Mouse (Mus musculus) kidney, embryonic 15.5 days (tissue): Measurements from ENCODE around the gene AI413582. TPM values are rescaled to one million over a fixed set of nuclear protein-coding genes. Genes with fewer than 3 reads are reported as not detected.

Experiments
- ATAC-seq: fragments of 200-750 bp; cut with Nextera tagmentation; replicated peaks from 2 replicates; pipeline ENCODE4 v1.8.0; 2017; ENCODE audit warnings: moderate TSS enrichment; ENCODE audit not compliant: low FRiP score
- H3K27ac ChIP-seq: fragments of 300-500 bp; sonication (generic); 2 replicates; pipeline ENCODE4 v1.5.1; 2015; ENCODE audit warnings: mild to moderate bottlenecking, inconsistent platforms
- H3K27me3 ChIP-seq: fragments of 300-500 bp; sonication (generic); 2 replicates; pipeline ENCODE4 v1.6.1; 2015; ENCODE audit warnings: inconsistent platforms
- H3K36me3 ChIP-seq: fragments of 300-500 bp; sonication (generic); 2 replicates; pipeline ENCODE4 v1.6.1; 2015; ENCODE audit warnings: inconsistent platforms
- H3K4me1 ChIP-seq: fragments of 300-500 bp; sonication (generic); 2 replicates; pipeline ENCODE4 v1.6.1; 2015; ENCODE audit warnings: inconsistent platforms
- H3K4me2 ChIP-seq: fragments of 300-500 bp; sonication (generic); 2 replicates; pipeline ENCODE4 v1.6.1; 2015; ENCODE audit warnings: moderate library complexity, mild to moderate bottlenecking, inconsistent platforms
- H3K4me3 ChIP-seq: fragments of 300-500 bp; sonication (generic); replicated peaks from 2 replicates; pipeline ENCODE4 v1.5.1; 2015; ENCODE audit warnings: mild to moderate bottlenecking, inconsistent platforms
- H3K9ac ChIP-seq: fragments of 300-500 bp; sonication (generic); 2 replicates; pipeline ENCODE4 v1.6.1; 2015; ENCODE audit warnings: mild to moderate bottlenecking, inconsistent platforms
- H3K9me3 ChIP-seq: fragments of 300-500 bp; sonication (generic); replicated peaks from 2 replicates; pipeline ENCODE4 v1.6.1; 2016; ENCODE audit warnings: inconsistent platforms
- WGBS: fragments of 180-500 bp; shearing (Covaris S2); methylation state at CpG from one replicate; pipeline ENCODE4 v1.1.7; 2015; ENCODE audit warnings: mixed read lengths; 5-methylcytosine and 5-hydroxymethylcytosine counted together
- polyA plus RNA-seq: library from polyadenylated mRNA; unstranded; fragments of >200 nt; fragmentation: Nextera tagmentation; extraction: Ambion mirVana; gene quantifications from 2 replicates; pipeline ENCODE4 v1.2.1, GENCODE M21; 2015

Gene AI413582
- polyA plus RNA-seq, 1 experiment from 2014 or later, result 17.3 TPM

GRCm38 (mm10) chr17:27595659-27596375, 30.3 kb upstream of the AI413582 start:
- Histone ChIP-seq H3K9ac (no peak overlapping the region), H3K4me3 (no peak overlapping the region), H3K36me3 (peaks cover 54% of the 10 kb centered on the region), H3K4me2 (no peak overlapping the region), H3K4me1 (peaks cover 28% of the 10 kb centered on the region), H3K9me3 (no peaks in the 10 kb centered on the region), H3K27me3 (no peaks in the 10 kb centered on the region), H3K27ac (peak overlapping the region; percentile 30; the same call in 1 of the 2 replicates)
- 68% methylated on average over 15 of the region's 15 CpGs for WGBS
- ATAC-seq, result no peak

GRCm38 (mm10) chr17:27592565-27592910, 27.0 kb upstream of the AI413582 start:
- Histone ChIP-seq H3K9ac (no peak overlapping the region), H3K27me3 (no peaks in the 10 kb centered on the region), H3K4me2 (no peak overlapping the region), H3K9me3 (no peaks in the 10 kb centered on the region), H3K4me3 (no peak overlapping the region), H3K27ac (no peak overlapping the region), H3K36me3 (peaks cover 66% of the 10 kb centered on the region), H3K4me1 (peaks cover 31% of the 10 kb centered on the region)
- ATAC-seq, result no peak
- 98% methylated on average over 7 of the region's 7 CpGs for WGBS

- no peaks in the 10 kb centered on the region for H3K9me3 ChIP-seq
- H3K9ac ChIP-seq, result no peak overlapping the region
- no peak overlapping the region for H3K4me3 ChIP-seq
- H3K4me1 ChIP-seq, result peaks cover 29% of the 10 kb centered on the region
- no peak overlapping the region for H3K4me2 ChIP-seq
- ATAC-seq, result no peak
- WGBS, result 88% methylated on average over 12 of the region's 12 CpGs
- no peak overlapping the region for H3K27ac ChIP-seq
- H3K27me3 ChIP-seq, result no peaks in the 10 kb centered on the region
- peaks cover 66% of the 10 kb centered on the region for H3K36me3 ChIP-seq
Observed at GRCm38 (mm10) chr17:27591826-27592564, 26.4 kb upstream of the AI413582 start.

- 78% methylated on average over 8 of the region's 8 CpGs for WGBS
- 0 out of 2 replicates have a peak overlapping the region, but pooled peaks have one; percentile 4 for H3K27ac ChIP-seq
- H3K27me3 ChIP-seq, result no peaks in the 10 kb centered on the region
- no peak overlapping the region for H3K9ac ChIP-seq
- H3K4me3 ChIP-seq, result no peak overlapping the region
- ATAC-seq, result no peak
- peaks cover 20% of the 10 kb centered on the region for H3K4me1 ChIP-seq
- peaks cover 57% of the 10 kb centered on the region for H3K36me3 ChIP-seq
- no peaks in the 10 kb centered on the region for H3K9me3 ChIP-seq
- no peak overlapping the region for H3K4me2 ChIP-seq
Observed at GRCm38 (mm10) chr17:27588231-27588630, 22.7 kb upstream of the AI413582 start.

DNA sequence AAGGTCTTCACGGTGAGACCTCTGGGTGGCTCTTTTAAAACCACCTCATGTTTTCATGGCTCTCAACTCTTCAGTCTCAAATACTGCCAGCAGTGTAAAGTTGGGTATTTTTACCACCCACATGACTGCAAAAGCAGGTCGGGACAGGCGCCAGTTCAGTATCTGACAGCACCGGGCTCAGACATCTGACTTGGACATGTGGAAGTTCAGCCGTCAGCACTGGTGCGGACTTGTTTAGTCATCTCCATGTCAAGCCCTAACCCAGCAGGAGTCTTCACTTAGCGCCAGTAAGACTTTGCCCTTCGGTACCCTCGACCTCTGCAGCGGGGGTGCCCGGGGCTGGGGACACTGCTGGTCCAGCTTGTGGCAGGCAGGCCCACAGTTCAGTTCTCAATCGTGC, 21.7 kb upstream of the AI413582 start:
- no peak overlapping the region for H3K4me2 ChIP-seq
- H3K9ac ChIP-seq, result no peak overlapping the region
- H3K9me3 ChIP-seq, result no peaks in the 10 kb centered on the region
- no peaks in the 10 kb centered on the region for H3K27me3 ChIP-seq
- H3K27ac ChIP-seq, result no peak overlapping the region
- peaks cover 20% of the 10 kb centered on the region for H3K4me1 ChIP-seq
- no peak for ATAC-seq
- WGBS, result 79% methylated on average over 12 of the region's 12 CpGs
- no peak overlapping the region for H3K4me3 ChIP-seq
- peaks cover 57% of the 10 kb centered on the region for H3K36me3 ChIP-seq

DNA sequence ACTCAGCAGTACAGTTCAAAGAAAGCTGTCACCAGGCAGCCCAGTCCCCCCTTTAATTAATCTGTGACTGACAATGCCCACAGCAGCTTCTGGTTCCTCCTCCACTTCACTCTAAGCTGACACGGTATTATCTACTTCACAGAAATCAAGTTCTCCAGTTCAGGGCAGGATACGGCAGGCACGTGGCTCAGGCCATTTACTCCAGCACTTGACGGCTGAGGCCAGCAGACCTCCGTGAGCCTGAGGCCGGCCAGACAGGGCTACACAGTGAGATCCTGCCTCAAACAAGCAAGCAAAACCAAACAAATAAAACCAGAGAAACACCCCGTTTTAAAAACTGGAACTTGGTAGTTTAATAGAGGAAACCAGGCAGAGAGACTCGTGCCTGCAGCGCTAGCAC, 21.1 kb upstream of the AI413582 start:
- H3K27ac ChIP-seq, result no peak overlapping the region
- WGBS, result 52% methylated on average over 9 of the region's 9 CpGs

GRCm38 (mm10) chr17:27583185-27583894, 17.8 kb upstream of the AI413582 start:
- ATAC-seq, result no peak
- Histone ChIP-seq H3K27me3 (no peaks in the 10 kb centered on the region), H3K27ac (no peak overlapping the region), H3K4me3 (no peak overlapping the region), H3K36me3 (peaks cover 72% of the 10 kb centered on the region), H3K4me2 (no peak overlapping the region), H3K4me1 (peaks cover 15% of the 10 kb centered on the region), H3K9me3 (no peaks in the 10 kb centered on the region), H3K9ac (no peak overlapping the region)
- 90% methylated on average over 13 of the region's 13 CpGs for WGBS

More for the DNA sequence above, 21.1 kb upstream of the AI413582 start:
- Histone ChIP-seq H3K27me3 (no peaks in the 10 kb centered on the region), H3K4me1 (peaks cover 20% of the 10 kb centered on the region), H3K4me2 (no peak overlapping the region), H3K36me3 (peaks cover 57% of the 10 kb centered on the region), H3K9ac (no peak overlapping the region), H3K9me3 (no peaks in the 10 kb centered on the region), H3K4me3 (no peak overlapping the region)
- no peak for ATAC-seq

DNA sequence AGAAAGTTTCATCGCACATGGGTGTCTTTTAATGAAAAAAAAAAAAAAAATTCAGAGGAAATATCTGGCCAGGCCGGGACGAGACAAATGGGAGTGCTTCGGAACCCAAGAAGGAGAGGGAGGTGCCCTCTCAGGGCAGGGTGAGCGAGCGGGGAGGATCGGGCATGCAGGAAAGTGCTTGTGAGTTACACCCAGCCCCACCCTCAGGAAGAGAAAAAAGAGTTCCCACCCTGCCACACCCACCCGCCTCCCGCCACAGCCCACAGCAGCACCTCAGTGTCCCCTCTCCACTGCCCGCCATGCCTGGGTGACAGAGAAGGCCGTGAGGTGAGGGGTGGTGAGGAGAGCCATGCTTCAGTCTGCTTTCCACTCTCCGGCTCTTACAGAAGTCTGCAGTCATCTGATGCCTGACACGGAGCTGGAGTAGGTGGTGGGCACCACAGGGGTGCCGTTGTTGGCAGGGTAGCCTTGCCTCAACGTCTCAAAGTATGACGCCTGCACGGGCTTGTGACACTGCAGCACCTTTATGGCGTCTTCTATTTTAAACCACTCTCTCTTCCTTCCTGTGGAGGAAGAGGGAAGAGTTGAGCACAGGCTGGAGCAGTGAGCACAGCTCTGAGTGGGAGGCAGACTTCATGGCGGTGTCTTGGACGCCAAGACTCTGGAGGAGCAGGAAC, 15.0 kb upstream of the AI413582 start:
- no peaks in the 10 kb centered on the region for H3K9me3 ChIP-seq
- no peak overlapping the region for H3K27ac ChIP-seq
- H3K4me2 ChIP-seq, result no peak overlapping the region
- H3K4me3 ChIP-seq, result no peak overlapping the region
- WGBS, result 77% methylated on average over 18 of the region's 20 CpGs
- H3K4me1 ChIP-seq, result no peaks in the 10 kb centered on the region
- H3K36me3 ChIP-seq, result peaks cover 89% of the 10 kb centered on the region
- no peaks in the 10 kb centered on the region for H3K27me3 ChIP-seq
- no peak overlapping the region for H3K9ac ChIP-seq
- no peak for ATAC-seq

DNA sequence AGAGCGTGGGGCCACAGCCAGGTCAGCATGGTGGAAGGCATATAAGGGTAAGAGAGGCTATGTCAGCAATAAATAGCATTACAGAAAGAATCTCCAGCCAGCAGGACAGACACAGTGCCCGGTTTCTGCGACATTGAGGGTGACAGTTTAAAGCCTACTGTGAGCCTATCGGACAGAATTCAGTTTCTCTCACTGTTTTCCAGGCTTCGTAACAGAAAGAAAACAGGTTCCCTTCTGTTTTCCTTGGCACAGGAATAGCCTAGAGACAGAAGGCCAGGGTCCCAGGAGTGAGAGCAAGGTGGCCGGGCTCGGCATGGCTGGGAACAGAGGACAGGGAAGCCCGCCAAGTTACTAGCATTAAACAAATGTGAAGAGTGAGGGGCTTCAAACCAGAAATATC, 14.3 kb upstream of the AI413582 start:
- H3K4me3 ChIP-seq, result no peak overlapping the region
- no peak overlapping the region for H3K27ac ChIP-seq
- no peaks in the 10 kb centered on the region for H3K27me3 ChIP-seq
- H3K4me2 ChIP-seq, result no peak overlapping the region
- 76% methylated on average over 8 of the region's 8 CpGs for WGBS
- no peaks in the 10 kb centered on the region for H3K9me3 ChIP-seq
- H3K36me3 ChIP-seq, result peaks cover 88% of the 10 kb centered on the region
- H3K4me1 ChIP-seq, result no peaks in the 10 kb centered on the region
- no peak for ATAC-seq
- no peak overlapping the region for H3K9ac ChIP-seq

GRCm38 (mm10) chr17:27578487-27578886, 12.9 kb upstream of the AI413582 start:
- no peak overlapping the region for H3K9ac ChIP-seq
- no peak overlapping the region for H3K27ac ChIP-seq
- WGBS, result 95% methylated on average over 10 of the region's 10 CpGs
- H3K4me3 ChIP-seq, result no peak overlapping the region
- peaks cover 86% of the 10 kb centered on the region for H3K36me3 ChIP-seq
- H3K9me3 ChIP-seq, result no peaks in the 10 kb centered on the region
- H3K4me1 ChIP-seq, result no peaks in the 10 kb centered on the region
- no peak overlapping the region for H3K4me2 ChIP-seq
- no peak for ATAC-seq
- no peaks in the 10 kb centered on the region for H3K27me3 ChIP-seq

DNA sequence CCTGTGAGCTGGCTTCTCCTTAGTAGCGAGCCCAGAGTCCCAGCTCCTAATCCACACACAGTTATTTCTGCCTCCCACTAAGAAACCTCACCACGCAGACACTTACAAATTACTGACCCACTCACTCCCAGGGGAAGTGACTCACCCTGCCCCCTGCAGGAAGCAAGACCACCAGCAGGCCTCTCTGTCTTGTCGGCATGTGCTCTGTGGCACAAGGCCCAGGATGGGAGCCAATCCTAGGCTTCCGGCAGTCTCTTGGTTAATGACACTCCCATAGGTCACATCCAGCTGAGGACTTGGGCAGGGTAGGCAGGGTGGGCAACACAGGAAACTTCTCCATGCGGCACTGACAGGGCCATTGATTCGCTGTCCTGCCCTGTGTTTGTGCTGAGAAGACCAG, 11.9 kb upstream of the AI413582 start:
- ATAC-seq, result no peak; the same call in 1 of the 2 replicates
- Histone ChIP-seq H3K9me3 (no peaks in the 10 kb centered on the region), H3K9ac (no peak overlapping the region), H3K27ac (no peak overlapping the region), H3K4me3 (no peak overlapping the region), H3K4me1 (no peaks in the 10 kb centered on the region), H3K27me3 (no peaks in the 10 kb centered on the region), H3K36me3 (peaks cover 80% of the 10 kb centered on the region), H3K4me2 (no peak overlapping the region)
- 60% methylated on average over 6 of the region's 6 CpGs for WGBS

GRCm38 (mm10) chr17:27576056-27576455, 10.5 kb upstream of the AI413582 start:
- Histone ChIP-seq H3K27me3 (no peaks in the 10 kb centered on the region), H3K36me3 (peaks cover 67% of the 10 kb centered on the region), H3K4me2 (no peak overlapping the region), H3K4me1 (no peaks in the 10 kb centered on the region), H3K9me3 (no peaks in the 10 kb centered on the region), H3K9ac (no peak overlapping the region), H3K4me3 (no peak overlapping the region), H3K27ac (no peak overlapping the region)
- WGBS, result 84% methylated on average over 7 of the region's 7 CpGs
- ATAC-seq, result no peak
